Mouse (Mus musculus): ENCODE results near the gene Gm9970. TPM values are rescaled to one million over a fixed set of nuclear protein-coding genes. Genes with fewer than 3 reads are reported as not detected.
"Not testable (repeated sequence)": the region's sequence is repeated elsewhere in the genome, so short reads cannot be mapped to it uniquely, and the experiment has no call there.

The Gm9970 gene
- total RNA-seq, 4 experiments from 2014 or later, result 0.72 to 0.87 TPM; not detected in 2

DNA sequence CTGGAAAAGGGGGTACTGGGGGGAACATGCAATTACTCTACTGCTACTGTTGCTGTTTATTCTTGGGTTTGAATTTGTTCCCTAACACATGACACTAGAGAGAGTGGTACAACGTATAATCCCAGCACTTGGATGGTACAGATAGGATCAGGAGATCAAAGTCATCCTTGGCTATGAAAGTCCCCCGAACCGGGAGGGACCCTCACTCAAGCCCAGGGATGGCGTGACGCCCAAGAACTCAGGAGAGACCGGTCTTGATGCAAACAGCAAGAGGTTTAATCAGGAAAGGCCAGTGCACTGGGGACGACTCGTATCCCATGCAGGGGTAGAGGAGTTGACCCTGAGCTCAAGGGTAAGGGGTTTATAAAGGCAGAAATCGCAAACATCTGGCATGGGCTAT, 18.3 kb downstream of the Gm9970 start:
- DNase-seq (ENCODE audit: low spot score), result no peak

- no peak for DNase-seq (ENCODE audit: low spot score)
Measured at GRCm38 (mm10) chr5:31221304-31221945, 19.6 kb downstream of the Gm9970 start.

DNA sequence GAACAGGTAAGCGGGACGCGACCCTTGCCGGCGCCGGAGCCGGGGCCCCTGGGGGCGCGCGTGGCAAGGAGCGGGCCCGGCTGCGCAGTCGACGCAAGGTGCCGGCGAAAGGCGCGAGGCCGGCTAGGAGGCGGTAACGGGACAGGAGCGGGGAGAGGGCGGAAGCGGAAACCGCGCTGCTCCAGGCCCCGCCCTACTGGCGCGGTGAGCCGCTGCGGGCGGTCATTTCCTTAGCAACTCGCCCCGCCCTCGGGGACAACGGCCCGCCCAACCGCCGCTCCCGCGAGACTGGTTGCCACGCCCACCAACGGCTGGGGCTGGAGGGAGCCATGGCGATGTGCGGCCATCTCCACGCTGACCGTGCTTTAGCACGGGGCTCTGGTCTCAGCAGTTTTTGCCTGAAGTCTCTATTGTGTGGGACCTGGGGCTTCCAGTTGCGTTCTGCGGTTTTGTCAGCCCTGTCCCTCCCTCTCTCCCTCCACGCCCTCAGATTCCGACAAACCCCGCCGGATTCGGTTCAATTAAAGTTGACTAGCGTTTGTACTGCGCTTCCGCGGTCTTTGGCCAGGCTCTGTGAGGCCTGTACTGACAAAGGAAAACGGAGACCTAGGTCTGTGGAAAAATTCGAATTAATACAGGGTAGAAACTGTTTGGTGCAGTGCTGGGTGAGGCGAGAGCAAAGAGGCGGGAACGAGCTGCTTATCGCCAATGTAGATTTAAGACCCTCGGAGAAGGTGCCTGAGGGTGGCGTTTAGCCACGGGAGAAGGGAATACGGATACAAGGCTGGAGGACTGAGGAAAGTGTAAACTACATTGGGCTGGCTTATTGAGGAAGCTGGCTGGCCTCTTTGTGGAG, 20.4 kb downstream of the Gm9970 start, which contains the start of gene Ppm1g:
Gene Ppm1g, minus strand, starts transcription at position 240 of the 856 bp plus-strand sequence.
- peak; percentile 97 for DNase-seq (ENCODE audit: low spot score)

DNA sequence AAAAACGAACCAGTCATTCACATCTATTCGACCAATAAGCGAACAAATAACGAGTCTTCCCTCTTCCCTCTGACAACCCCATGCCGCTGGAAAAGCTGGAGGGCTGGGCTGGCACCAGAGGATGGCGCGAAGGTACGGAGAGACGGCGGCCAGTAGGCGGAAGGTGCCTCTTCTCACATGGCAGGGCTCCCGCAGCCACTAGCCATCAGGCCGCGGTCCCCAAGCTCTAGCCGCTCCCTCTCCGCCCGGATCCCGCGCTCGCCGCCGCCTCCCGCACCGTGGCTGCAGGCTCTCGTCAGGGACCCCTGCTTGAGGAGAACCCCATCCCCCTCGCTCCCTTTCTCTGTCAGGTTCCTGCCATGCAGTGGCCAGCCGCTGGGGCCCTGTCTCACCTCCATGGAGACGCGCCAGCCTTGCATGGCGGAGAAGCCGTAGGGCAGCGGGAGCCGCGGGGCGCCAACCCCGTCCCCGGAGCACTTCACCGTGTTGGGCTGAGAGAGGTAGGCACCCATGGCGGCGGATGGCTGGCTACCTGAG, 21.1 kb downstream of the Gm9970 start:
- no peak for DNase-seq (ENCODE audit: low spot score)

- no peak for DNase-seq (ENCODE audit: low spot score)
Measured at GRCm38 (mm10) chr5:31219474-31219873, 21.6 kb downstream of the Gm9970 start.

DNA sequence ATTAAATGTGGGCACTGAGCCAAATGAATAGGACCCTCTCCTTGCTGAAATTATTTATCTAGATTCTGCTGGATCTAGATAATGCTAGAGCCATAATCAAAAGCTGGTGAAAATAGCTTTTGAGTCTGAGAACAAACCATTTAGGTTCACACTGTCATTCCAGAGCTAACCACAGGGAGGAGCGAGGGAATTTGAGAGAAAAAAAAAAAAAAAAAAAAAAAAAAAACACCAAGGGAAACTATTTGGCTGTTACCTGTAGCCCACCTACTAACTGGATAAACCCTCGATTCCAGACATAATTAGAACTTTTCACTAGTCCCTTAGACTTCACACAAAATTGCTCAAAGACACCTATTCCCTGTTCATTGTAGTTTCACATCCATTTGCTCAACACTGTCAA, 22.0 kb downstream of the Gm9970 start:
- no peak for DNase-seq (ENCODE audit: low spot score)

- no peak for DNase-seq (ENCODE audit: low spot score)
Measured at GRCm38 (mm10) chr5:31218294-31218693, 22.7 kb downstream of the Gm9970 start.

GRCm38 (mm10) chr5:31216554-31216953, 24.5 kb downstream of the Gm9970 start:
- DNase-seq (ENCODE audit: low spot score), result not testable (repeated sequence)

- DNase-seq (ENCODE audit: low spot score), result no peak
Measured at GRCm38 (mm10) chr5:31204421-31204820, 36.6 kb downstream of the Gm9970 start.

- no peak for DNase-seq (ENCODE audit: low spot score)
Measured at GRCm38 (mm10) chr5:31203866-31204265, 37.2 kb downstream of the Gm9970 start.

DNA sequence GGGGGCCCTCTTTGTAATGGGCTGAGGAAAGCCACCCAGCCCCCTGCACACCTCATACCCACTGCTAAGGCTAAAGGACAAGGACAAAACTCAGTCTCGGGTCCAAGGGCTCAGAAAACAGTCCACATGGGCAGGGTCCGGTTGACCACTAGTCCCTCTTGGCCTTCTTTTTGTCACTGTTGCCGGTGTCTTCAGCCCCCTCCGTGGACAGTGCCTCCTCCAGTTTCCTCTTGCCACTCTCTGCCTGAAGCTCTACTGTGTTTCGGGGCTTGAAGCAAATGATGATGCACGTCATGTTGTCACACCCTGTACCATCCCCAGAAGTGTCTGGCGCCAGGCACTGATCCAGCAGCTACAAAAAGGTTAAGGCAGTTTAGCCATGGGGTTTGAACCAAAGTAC, 38.1 kb downstream of the Gm9970 start:
- DNase-seq (ENCODE audit: low spot score), result no peak

DNA sequence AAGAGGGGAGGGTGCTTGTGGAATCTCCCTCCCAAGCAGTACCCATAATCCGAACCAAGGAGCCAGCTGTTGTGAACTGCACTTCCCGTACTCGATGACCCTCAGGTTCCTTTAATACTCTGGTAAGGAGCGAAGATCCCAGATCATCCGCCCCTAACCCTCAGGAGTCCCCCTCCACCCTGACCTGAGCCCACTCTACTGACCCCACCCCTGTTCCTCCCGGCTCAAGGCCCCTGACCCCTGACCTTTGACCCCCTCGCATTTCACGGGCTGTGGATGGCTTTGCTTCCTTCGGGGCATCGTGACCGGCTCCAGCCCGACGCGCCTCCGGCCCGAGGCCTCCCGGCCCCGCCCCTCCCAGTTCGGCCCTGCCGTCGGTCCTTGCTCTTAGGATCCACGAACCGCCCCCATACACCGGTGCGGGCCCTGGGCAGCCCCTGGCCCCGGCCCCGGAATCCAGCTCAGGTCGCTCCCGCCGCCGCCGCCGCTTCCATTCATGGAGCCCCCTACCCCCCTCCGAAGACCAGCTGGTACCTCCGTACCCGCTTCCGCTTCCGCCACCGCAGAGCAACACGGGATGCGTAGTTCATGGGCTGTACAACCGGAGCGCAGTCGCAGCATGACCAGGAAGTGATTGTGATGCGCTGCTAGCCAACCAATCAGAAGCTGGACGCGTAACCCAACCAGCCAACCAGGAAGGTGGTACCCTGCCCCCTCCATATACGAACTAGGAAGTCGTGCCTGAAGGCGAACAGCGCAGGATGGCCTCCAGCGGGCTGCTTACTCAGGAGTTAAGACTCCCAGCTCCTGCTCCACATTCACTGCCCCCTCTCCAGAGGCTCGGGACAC, 39.1 kb downstream of the Gm9970 start, which contains the start of gene Zfp513:
Gene Zfp513, minus strand, starts transcription at position 562 of the 849 bp plus-strand sequence.
- DNase-seq (ENCODE audit: low spot score), result peak; percentile 98

- DNase-seq (ENCODE audit: low spot score), result no peak
Measured at GRCm38 (mm10) chr5:31201042-31201741, 39.8 kb downstream of the Gm9970 start.

DNA sequence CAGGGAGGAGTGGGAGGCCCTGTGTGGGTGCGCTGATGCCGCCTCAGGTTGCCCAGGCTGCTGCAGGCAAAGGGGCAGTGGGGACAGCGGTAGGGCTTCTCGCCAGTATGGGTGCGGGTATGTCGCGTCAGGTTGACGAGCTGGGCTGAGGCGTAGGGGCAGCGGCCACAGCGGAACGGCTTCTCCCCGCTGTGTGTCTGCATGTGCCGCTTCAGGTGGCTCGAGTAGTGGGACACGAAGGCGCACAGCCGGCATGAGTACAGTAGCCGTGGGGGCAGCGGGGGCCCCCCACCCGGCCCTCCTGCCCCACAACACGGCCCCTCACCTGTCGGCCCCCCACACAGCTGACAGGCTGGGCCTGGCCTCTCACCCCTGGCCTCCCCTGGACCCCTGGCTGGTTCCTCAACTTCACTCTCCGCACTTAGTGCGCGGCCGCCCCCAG, 40.7 kb downstream of the Gm9970 start:
- no peak for DNase-seq (ENCODE audit: low spot score)

DNA sequence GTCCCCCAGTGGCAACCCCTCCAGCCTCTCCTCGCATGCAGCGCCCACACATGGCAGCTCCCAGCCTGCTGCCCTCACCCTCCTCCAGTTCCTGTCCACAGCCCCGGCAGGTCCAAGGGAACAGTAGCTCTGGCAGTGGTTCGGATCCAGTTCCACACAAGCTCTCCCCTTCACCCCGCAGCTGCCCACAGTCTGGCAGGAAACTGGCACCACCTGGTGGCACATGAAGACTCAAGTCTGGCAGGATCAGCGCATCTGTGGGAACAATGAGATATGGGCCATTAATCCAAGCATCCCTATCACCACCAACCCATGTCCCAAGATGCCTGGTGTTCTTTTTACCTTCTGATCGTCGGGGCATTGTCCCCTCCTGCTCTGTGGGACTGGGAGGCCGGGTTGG, 41.1 kb downstream of the Gm9970 start:
- no peak for DNase-seq (ENCODE audit: low spot score)

DNA sequence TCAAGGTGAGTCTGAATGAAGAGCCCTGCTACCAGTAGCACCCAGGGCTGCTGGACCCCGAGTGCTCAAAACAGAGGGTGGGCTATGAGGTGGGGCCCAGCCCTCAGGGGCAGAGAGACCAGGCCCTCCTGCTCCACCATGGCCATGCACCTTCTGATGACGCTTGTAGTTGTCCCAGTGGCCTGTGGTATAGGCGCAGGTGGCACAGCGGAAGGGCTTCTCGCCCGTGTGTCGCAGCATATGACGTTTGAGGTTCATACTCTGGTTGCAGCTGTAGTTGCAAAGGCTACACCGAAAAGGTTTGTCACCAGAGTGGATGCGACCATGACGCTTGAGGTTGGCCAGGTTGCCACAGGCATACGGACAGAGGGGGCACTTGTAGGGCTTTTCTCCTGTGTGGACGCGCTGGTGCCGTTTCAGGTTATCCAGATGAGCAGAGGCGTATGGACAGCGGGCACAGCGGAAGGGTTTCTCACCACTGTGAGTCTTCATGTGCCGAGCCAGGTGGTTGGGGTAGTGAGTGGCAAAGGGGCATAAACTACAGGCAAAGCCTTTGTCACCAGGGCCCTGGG, 41.6 kb downstream of the Gm9970 start:
- DNase-seq (ENCODE audit: low spot score), result no peak

GRCm38 (mm10) chr5:31198616-31199320, 42.3 kb downstream of the Gm9970 start:
- DNase-seq (ENCODE audit: low spot score), result no peak

GRCm38 (mm10) chr5:31198170-31198569, 42.9 kb downstream of the Gm9970 start:
- DNase-seq (ENCODE audit: low spot score), result no peak

GRCm38 (mm10) chr5:31197072-31197471, 44.0 kb downstream of the Gm9970 start:
- DNase-seq (ENCODE audit: low spot score), result no peak

GRCm38 (mm10) chr5:31196207-31196606, 44.8 kb downstream of the Gm9970 start:
- no peak for DNase-seq (ENCODE audit: low spot score)
